Mouse (Mus musculus): ENCODE measurements at regions not wholly inside any gene's neighbourhood (a gene's known extent, or its start where the extent isn't known, plus 50 kb on each side); places are given as distances from the start of the nearest gene placed in this dataset.

DNA sequence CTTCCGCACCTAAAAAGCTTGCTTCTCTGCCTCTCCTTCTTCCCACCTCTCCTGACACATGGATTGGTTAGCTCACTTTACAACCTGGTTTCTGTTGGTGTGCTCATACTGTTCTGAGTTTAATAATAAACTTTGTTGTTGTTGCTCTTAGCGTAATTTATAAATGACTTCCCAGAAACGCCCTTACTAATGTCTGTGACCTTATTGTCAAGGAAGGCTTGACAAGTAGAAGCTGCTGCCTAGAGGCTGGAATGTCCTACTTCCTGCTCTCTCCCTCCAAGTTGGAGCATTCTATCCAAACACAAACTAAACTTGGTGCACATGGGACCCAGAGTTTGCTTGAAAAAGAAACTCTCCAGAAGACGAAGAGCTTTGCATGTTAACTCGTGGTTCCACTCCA lies 86.9 kb upstream of the Cerkl start:
- TF ChIP-seq CTCF (IDR thresholded peaks at IDR 0.05; ENCODE audit: low read depth, low read length) = no peak
- no peak for TF ChIP-seq GATA1 (IDR thresholded peaks at IDR 0.05; ENCODE audit: borderline replicate concordance, low read length)
- TF ChIP-seq TAL1 (conservative IDR thresholded peaks at IDR 0.05; ENCODE audit: low read depth, low read length) = no peak
- TF ChIP-seq POLR2AphosphoS5 (IDR thresholded peaks at IDR 0.05; ENCODE audit: insufficient replicate concordance, low read depth, low read length) = no peak
